Mouse (Mus musculus): ENCODE measurements at regions not wholly inside any gene's neighbourhood (a gene's known extent, or its start where the extent isn't known, plus 50 kb on each side); places are given as distances from the start of the nearest gene placed in this dataset.

DNA sequence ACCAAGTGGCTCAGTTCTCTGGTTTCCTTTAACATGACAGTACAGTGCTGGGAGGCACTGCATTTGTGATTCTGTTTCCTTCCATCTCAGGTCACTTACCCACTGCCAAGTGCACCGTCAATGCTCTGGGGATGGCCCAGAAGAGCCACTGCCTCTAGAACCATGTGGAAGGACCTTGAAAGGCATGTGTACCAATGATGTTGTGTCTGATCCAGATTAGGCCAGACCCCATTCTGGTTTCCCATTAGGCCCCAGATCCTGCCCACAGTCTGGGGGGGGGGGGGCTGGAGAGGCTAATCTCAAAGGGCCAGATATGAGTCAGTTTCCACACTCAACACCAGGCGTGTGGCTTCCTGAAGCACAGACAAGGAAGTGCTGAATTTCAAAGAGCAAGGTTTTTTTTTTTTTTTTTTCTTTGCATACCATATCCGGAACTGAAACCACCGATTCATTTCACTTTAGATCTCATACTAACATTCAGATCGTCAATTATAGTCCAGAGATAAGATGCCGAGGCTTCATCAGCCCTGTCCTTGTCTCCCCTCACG is 162.6 kb upstream of the Bcl6 start:
- TF ChIP-seq CTCF (IDR thresholded peaks at IDR 0.05; ENCODE audit: extremely low read depth, insufficient read depth, insufficient read length, insufficient replicate concordance): no peak
- TF ChIP-seq POLR2A (IDR thresholded peaks at IDR 0.05; ENCODE audit: low read depth, low read length): no peak

Data from spleen, adult 2 months (tissue).